Mouse (Mus musculus): Measurements from ENCODE around the gene Specc1. TPM values are rescaled to one million over a fixed set of nuclear protein-coding genes. Genes with fewer than 3 reads are reported as not detected.

Gene Specc1
- total RNA-seq, 1 experiment from 2014 or later = 19.6 TPM

DNA sequence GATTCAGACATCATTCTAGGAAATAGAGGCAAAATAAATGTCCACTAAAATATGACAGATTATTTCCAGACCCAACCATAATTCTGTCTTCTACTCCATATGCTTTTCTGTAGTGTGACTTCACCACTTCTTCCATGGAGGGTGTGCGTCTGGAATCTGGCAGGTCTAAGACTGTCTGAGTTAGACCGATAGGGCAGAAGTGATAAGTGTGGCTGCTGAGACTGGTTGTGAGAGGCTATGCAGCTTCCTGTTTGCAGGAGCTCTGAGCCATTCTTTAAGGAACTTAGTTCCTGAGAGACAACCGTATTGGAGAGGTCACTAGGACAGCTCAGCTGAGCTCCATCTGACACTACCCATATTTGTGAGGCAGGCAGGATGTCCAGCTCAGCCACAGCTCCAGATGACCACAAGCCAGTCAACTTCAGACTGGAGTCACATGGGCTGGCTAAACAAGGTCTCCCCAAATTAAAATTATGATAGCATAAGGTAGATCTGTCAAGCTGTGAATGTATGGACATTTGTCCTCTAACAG is 146.9 kb downstream of the Specc1 start:
- DNase-seq = no peak

GRCm38 (mm10) chr11:62106401-62106871 is 149.9 kb downstream of the Specc1 start:
- DNase-seq = no peak

DNA sequence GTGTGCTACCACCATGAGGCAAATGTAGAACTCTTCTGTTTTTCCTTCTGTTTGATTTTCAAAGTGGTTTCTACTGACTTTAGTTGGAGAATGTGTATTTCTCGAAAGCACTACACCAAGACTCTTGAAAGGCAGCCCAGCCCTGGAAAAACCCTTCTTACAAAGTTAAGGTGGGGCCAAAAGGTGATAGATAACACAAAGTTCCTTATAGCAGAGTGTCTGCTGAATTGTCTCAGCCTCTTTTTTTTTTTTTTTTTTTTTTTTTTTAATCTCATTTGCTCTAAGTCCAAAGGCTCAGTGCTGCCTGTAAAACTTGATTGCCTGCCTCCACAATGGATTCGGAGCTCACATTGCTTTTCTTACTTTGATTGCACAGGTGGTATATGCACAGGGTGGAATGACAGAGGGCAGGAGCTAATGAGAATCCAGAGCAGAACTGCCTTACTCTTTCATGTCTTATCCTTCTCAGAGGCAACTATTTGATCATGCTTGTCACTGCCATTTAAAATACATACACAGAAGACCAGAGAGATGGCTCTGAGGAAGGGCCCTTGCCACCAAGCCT is 150.8 kb downstream of the Specc1 start:
- DNase-seq = no peak

- no peak for DNase-seq
Measured at GRCm38 (mm10) chr11:62118561-62118960, 162.0 kb downstream of the Specc1 start.

GRCm38 (mm10) chr11:62119871-62120270 is 163.3 kb downstream of the Specc1 start:
- DNase-seq = peak; percentile 18

- no peak for DNase-seq
Measured at GRCm38 (mm10) chr11:62121365-62121764, 164.8 kb downstream of the Specc1 start.

DNA sequence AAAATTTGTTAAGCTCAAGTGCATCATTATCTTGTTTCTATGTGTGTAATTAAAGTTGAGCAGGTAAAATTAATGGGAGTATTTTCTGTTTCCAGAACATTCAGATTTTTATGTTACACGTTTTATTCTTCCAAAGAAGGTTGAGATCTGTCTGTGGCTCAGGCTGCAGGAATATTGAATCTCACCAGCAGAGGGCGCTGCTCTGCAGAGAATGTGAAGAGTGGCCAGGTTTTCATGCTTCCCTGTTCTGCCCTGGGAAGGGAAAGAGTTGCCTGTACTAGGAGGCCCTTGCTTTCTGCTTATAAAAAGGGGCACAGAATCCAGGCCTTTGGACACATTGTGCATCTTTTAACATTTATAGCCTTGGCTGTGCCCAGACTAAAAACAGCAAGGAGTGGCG is 171.1 kb downstream of the Specc1 start:
- peak; percentile 92 for DNase-seq

DNA sequence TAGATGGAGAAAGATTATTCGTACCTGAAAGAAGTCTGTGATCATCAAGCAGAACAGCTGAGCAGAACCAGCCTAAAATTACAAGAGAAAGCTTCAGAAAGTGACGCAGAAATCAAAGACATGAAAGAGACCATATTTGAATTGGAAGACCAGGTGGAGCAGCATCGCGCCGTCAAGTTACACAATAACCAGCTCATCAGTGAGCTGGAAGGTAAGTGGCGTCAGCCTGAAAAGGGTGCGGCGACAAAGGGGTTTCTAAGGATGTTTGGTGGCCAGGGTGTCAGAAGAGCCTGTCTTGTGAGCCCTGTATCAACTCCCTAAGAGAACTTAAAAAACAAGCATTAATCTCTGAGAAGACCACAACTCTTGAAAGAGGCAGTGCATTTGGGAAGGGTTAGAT is 171.6 kb downstream of the Specc1 start:
- DNase-seq = no peak

GRCm38 (mm10) chr11:62130191-62130590 is 173.6 kb downstream of the Specc1 start:
- DNase-seq = no peak

GRCm38 (mm10) chr11:62130685-62131295 is 174.2 kb downstream of the Specc1 start:
- no peak for DNase-seq

- no peak for DNase-seq
Measured at GRCm38 (mm10) chr11:62131601-62132000, 175.0 kb downstream of the Specc1 start.

DNA sequence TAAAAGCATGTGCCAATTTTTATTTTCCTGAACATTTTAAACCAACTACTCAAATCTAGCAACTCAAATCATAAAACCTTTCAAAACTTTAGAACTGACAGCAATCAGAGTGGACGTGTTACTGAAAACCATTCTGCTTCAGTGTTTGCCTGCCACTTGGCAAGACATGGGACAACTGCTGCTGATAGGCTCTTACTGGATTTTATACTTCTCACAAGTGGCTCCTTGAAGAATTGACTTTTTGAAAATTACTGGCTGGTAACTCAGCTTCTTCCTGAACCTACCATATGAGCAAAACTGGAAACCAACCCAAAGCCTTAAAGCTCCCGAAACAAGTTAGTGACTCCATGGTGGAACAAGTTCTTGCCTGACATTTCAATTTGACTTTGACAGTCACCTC is 177.6 kb downstream of the Specc1 start:
- no peak for DNase-seq

- peak; percentile 31 for DNase-seq
Measured at GRCm38 (mm10) chr11:62145216-62146110, 188.9 kb downstream of the Specc1 start.

DNA sequence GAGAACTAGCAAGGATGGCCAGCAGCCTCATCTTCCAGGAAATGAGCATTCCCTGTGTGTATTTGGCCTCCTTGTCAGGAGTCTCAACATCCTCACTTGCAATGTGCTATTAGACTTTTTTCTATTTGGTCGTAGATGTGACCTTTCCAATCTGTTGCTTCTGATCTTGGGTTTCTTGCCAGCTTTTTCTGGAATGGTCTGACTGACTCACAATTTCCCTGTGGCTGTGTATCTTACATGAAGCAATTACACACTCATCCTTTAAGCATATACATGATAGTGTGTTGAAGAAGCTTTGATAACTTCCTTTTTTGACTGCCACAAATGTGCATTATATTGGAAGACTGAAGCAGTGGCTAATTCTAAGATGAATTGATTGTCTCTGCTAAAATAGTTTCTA is 190.1 kb downstream of the Specc1 start:
- DNase-seq = no peak

GRCm38 (mm10) chr11:62148026-62148425 is 191.5 kb downstream of the Specc1 start:
- no peak for DNase-seq

DNA sequence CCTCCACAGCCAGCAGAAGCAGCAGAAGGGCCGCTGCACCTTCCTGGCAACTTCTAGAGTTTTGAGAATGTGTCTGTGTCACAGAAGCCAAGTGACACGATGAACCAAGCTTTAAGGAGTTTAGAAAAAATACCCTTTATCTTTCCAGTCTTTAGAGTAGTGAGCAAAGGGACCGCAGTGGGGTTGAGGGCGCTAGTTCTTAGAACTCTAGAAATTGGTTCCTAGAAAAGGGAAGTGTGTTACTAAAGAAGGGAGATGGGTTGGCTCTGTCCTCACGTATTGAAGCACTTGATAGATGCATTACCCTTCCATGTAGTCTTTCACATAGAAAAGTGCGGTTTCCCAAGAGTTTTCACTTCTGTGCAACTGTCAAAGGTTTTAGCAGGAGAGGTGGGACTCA is 191.9 kb downstream of the Specc1 start:
- no peak for DNase-seq

- no peak for DNase-seq
Measured at GRCm38 (mm10) chr11:62153057-62153456, 196.5 kb downstream of the Specc1 start.

DNA sequence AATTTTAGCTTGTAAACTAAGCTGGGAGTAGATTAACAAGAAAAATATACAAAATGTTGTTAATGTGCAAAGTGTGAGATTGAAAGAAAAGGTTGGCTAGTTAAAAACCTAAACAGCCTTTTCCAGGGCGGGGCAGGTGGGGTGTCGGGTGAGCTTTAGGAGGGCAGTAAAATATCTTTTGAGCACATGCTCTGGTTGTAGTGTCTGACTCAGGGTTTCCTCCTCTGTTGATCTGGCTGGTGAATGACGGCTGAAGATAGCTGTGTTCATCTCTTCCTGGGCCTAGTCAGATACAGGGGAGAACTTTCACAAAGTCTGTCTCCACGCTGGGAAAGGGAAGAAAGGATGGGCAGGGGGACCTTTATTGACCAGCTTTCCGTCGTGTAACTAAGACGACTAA is 203.2 kb downstream of the Specc1 start:
- DNase-seq = no peak

GRCm38 (mm10) chr11:62161450-62161849 is 204.9 kb downstream of the Specc1 start:
- no peak for DNase-seq

- no peak for DNase-seq
Measured at GRCm38 (mm10) chr11:62164357-62164756, 207.8 kb downstream of the Specc1 start.

DNA sequence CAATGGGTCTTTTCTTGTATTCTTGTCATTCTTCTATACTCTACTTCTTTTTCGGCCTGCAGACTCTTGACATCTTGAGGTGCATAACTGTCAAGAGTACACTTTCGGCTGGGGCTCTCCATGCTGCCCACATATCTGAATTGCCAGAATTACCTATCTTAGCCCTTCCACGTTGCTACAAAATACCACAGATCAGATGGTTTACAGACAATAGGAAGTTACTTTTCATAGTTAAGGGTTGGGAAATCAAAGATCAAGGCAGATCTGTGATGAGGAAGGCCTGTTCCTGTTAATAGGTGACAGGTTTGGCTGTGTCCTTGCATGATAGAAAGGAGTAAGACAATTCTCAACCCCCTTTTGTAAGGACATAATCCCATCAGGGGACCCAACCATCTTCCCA is 209.9 kb downstream of the Specc1 start:
- DNase-seq = no peak

DNA sequence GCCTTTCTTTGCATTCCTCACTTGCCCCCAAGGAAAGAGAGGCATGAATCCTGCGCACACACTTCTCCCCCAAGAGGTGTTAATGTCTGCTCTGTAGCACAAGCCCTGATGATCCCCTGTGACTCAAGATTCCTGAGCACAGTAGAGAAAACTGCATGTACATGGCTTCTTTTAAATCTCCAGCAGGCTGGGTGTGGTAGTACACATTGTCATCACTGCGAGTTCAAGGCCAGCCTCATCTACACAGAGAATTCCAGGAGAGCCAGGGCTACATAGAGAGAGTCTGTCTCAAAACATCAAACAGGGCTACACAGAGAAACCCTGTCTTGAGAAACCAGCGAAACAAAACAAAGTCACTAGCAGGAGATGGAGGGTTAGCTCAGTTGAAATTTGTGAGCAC is 211.6 kb downstream of the Specc1 start:
- DNase-seq = no peak

All from adrenal gland, postnatal 14 days (tissue).